Mouse (Mus musculus): ENCODE results near the gene Hspa2. TPM values are rescaled to one million over a fixed set of nuclear protein-coding genes. Genes with fewer than 3 reads are reported as not detected.
A peak's percentile ranks its signal among the peaks of the same experiment; 100 is the strongest.

Gene Hspa2
- polyA plus RNA-seq (2016; fragmentation: Nextera tagmentation; extraction: Ambion mirVana): 5.2 and 6.4 TPM in 2 replicates

- Histone ChIP-seq H3K4me3 (replicated peaks) (peak within 1 kb of the TSS; percentile 65), H3K9me3 (no peaks in the 10 kb centered on the region), H3K27ac (peak within 1 kb of the TSS; percentile 92), H3K27me3 (peaks cover 40% of the 10 kb centered on the region), H3K4me1 (replicated peaks) (peaks cover 23% of the 10 kb centered on the region), H3K4me2 (peak within 1 kb of the TSS; percentile 84), H3K36me3 (no peaks in the 10 kb centered on the region), H3K9ac (replicated peaks) (peak within 1 kb of the TSS; percentile 67)
- under 1% methylated on average over 54 of the region's 54 CpGs for WGBS
- peak; percentile 97 for ATAC-seq (ENCODE audit: insufficient number of reproducible peaks, insufficient read depth, low FRiP score, low TSS enrichment, low read depth)
These were observed at the start of gene Hspa2 for GRCm38 (mm10) chr12:76403886-76404537. TSS of gene Hspa2 (plus strand) at chr12:76404176.

- H3K4me3 ChIP-seq (replicated peaks): no peak overlapping the region
- H3K36me3 ChIP-seq: peaks cover 9% of the 10 kb centered on the region; the same call in 1 of the 2 replicates
- H3K4me2 ChIP-seq: no peak overlapping the region
- peaks cover 6% of the 10 kb centered on the region for H3K4me1 ChIP-seq (replicated peaks)
- H3K9ac ChIP-seq (replicated peaks): no peak overlapping the region
- WGBS: 88% methylated on average over 1 of the region's 1 CpGs
- no peak for ATAC-seq (ENCODE audit: insufficient number of reproducible peaks, insufficient read depth, low FRiP score, low TSS enrichment, low read depth)
- no peak overlapping the region for H3K27ac ChIP-seq
- H3K9me3 ChIP-seq: no peaks in the 10 kb centered on the region
- no peaks in the 10 kb centered on the region for H3K27me3 ChIP-seq
These were observed 43.1 kb upstream of the Hspa2 start for GRCm38 (mm10) chr12:76360868-76361267.

- Histone ChIP-seq H3K27me3 (no peaks in the 10 kb centered on the region), H3K9ac (replicated peaks) (no peak overlapping the region), H3K36me3 (peaks cover 9% of the 10 kb centered on the region; the same call in 1 of the 2 replicates), H3K4me1 (replicated peaks) (peaks cover 11% of the 10 kb centered on the region), H3K4me2 (no peak overlapping the region), H3K9me3 (no peaks in the 10 kb centered on the region), H3K27ac (peak overlapping the region; percentile 53), H3K4me3 (replicated peaks) (no peak overlapping the region)
- ATAC-seq (ENCODE audit: insufficient number of reproducible peaks, insufficient read depth, low FRiP score, low TSS enrichment, low read depth): no peak
- 58% methylated on average over 9 of the region's 9 CpGs for WGBS
These were observed 42.3 kb upstream of the Hspa2 start for GRCm38 (mm10) chr12:76361405-76362302.

DNA sequence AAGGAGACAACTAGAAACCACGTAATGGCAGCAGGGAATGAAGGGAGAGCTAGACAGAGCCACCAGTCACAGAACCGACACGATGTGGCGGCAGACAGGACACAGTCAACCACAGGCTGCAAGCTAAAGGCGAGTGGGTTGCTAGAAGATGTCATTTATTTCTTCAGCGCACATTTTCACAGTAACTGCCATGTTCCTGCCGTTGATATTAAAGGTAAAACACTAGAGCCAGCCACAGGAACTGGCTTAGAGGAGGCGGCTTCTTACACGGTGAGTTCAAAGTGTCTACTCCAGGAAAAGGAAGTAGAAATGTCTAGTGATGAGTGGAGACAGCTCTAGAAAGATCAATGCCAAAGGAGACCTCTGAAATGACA is 41.7 kb upstream of the Hspa2 start:
- Histone ChIP-seq H3K27ac (no peak overlapping the region), H3K4me1 (replicated peaks) (peaks cover 17% of the 10 kb centered on the region), H3K9ac (replicated peaks) (no peak overlapping the region), H3K9me3 (no peaks in the 10 kb centered on the region), H3K4me2 (no peak overlapping the region), H3K4me3 (replicated peaks) (no peak overlapping the region), H3K36me3 (peaks cover 9% of the 10 kb centered on the region; the same call in 1 of the 2 replicates), H3K27me3 (no peaks in the 10 kb centered on the region)
- ATAC-seq (ENCODE audit: insufficient number of reproducible peaks, insufficient read depth, low FRiP score, low TSS enrichment, low read depth): no peak
- 89% methylated on average over 9 of the region's 9 CpGs for WGBS

GRCm38 (mm10) chr12:76366276-76366675 is 37.7 kb upstream of the Hspa2 start:
- Histone ChIP-seq H3K4me3 (replicated peaks) (no peak overlapping the region), H3K9ac (replicated peaks) (no peak overlapping the region), H3K36me3 (0 out of 2 replicates have a peak, but pooled peaks cover 3% of the 10 kb centered on the region), H3K4me2 (no peak overlapping the region), H3K4me1 (replicated peaks) (peaks cover 32% of the 10 kb centered on the region), H3K27me3 (no peaks in the 10 kb centered on the region), H3K27ac (no peak overlapping the region), H3K9me3 (no peaks in the 10 kb centered on the region)
- ATAC-seq (ENCODE audit: insufficient number of reproducible peaks, insufficient read depth, low FRiP score, low TSS enrichment, low read depth): no peak
- WGBS: 82% methylated on average over 3 of the region's 3 CpGs

- H3K27ac ChIP-seq: peak overlapping the region; percentile 100
- 14% methylated on average over 14 of the region's 14 CpGs for WGBS
- ATAC-seq (ENCODE audit: insufficient number of reproducible peaks, insufficient read depth, low FRiP score, low TSS enrichment, low read depth): no peak
These were observed 36.6 kb upstream of the Hspa2 start for GRCm38 (mm10) chr12:76367096-76367995.

GRCm38 (mm10) chr12:76368201-76368789 is 35.7 kb upstream of the Hspa2 start:
- H3K9ac ChIP-seq (replicated peaks): peak overlapping the region; percentile 98
- peak overlapping the region; percentile 100 for H3K27ac ChIP-seq
- WGBS: 4% methylated on average over 9 of the region's 9 CpGs
- peaks cover 43% of the 10 kb centered on the region for H3K4me1 ChIP-seq (replicated peaks)
- 0 out of 2 replicates have a peak, but pooled peaks cover 3% of the 10 kb centered on the region for H3K36me3 ChIP-seq
- ATAC-seq (ENCODE audit: insufficient number of reproducible peaks, insufficient read depth, low FRiP score, low TSS enrichment, low read depth): no peak
- H3K27me3 ChIP-seq: no peaks in the 10 kb centered on the region
- no peaks in the 10 kb centered on the region for H3K9me3 ChIP-seq
- peak overlapping the region; percentile 91 for H3K4me3 ChIP-seq (replicated peaks)
- peak overlapping the region; percentile 89 for H3K4me2 ChIP-seq

More at GRCm38 (mm10) chr12:76367096-76367995, 36.6 kb upstream of the Hspa2 start:
- Histone ChIP-seq H3K4me2 (peak overlapping the region; percentile 89), H3K9ac (replicated peaks) (0 out of 2 replicates have a peak overlapping the region, but pooled peaks have one; percentile 98), H3K36me3 (0 out of 2 replicates have a peak, but pooled peaks cover 3% of the 10 kb centered on the region), H3K4me3 (replicated peaks) (peak overlapping the region; percentile 91), H3K9me3 (no peaks in the 10 kb centered on the region), H3K27me3 (no peaks in the 10 kb centered on the region), H3K4me1 (replicated peaks) (peaks cover 34% of the 10 kb centered on the region)

GRCm38 (mm10) chr12:76368790-76369205 is 35.2 kb upstream of the Hspa2 start:
- peak overlapping the region; percentile 91 for H3K4me3 ChIP-seq (replicated peaks)
- H3K9me3 ChIP-seq: no peaks in the 10 kb centered on the region
- peak overlapping the region; percentile 100 for H3K27ac ChIP-seq
- 0 out of 2 replicates have a peak, but pooled peaks cover 3% of the 10 kb centered on the region for H3K36me3 ChIP-seq
- peak overlapping the region; percentile 98 for H3K9ac ChIP-seq (replicated peaks)
- peaks cover 43% of the 10 kb centered on the region for H3K4me1 ChIP-seq (replicated peaks)
- ATAC-seq (ENCODE audit: insufficient number of reproducible peaks, insufficient read depth, low FRiP score, low TSS enrichment, low read depth): 0 out of 2 replicates have a peak, but pooled peaks have one; percentile 6
- WGBS: under 1% methylated on average over 26 of the region's 26 CpGs
- no peaks in the 10 kb centered on the region for H3K27me3 ChIP-seq
- H3K4me2 ChIP-seq: peak overlapping the region; percentile 89

GRCm38 (mm10) chr12:76369206-76369977 is 34.6 kb upstream of the Hspa2 start, which contains the start of gene Zbtb25:
TSS of gene Zbtb25 (minus strand) at chr12:76369602.
- no peaks in the 10 kb centered on the region for H3K27me3 ChIP-seq
- H3K9me3 ChIP-seq: no peaks in the 10 kb centered on the region
- 0% methylated on average over 91 of the region's 96 CpGs for whole genome bisulfite sequencing
- peak within 1 kb of the TSS; percentile 91 for H3K4me3 ChIP-seq (replicated peaks)
- H3K36me3 ChIP-seq: no peaks in the 10 kb centered on the region
- peak within 1 kb of the TSS; percentile 98 for H3K9ac ChIP-seq (replicated peaks)
- peak within 1 kb of the TSS; percentile 100 for H3K27ac ChIP-seq
- ATAC-seq (ENCODE audit: insufficient number of reproducible peaks, insufficient read depth, low FRiP score, low TSS enrichment, low read depth): peak; percentile 70
- H3K4me2 ChIP-seq: peak within 1 kb of the TSS; percentile 89
- peaks cover 49% of the 10 kb centered on the region for H3K4me1 ChIP-seq (replicated peaks)
